ENCODE assay signal across 14 mouse cellular contexts in genomic region chr15:93253172-93253571, GRCm38 (mm10).
"Had no signal": no experiment of that assay in that cellular context is flagged by ENCODE, and none has a peak within 500 bp of the region (broad histone marks: within the 10 kb centered on the region; RNA-seq: fewer than 3 reads in every experiment).

No protein-coding gene starts in this region.

- H3K9me3 ChIP-seq: lung, embryonic 15.5 days; megakaryocyte, embryonic 14.5 days; midbrain, embryonic 12.5 days; neural tube, embryonic 12.5 days had no signal

- DNase-seq: lung, adult 2 months; lung, postnatal 14 days; lung, postnatal 36 days; midbrain, embryonic 14.5 days; right cerebral cortex, postnatal 14 days; thymus, adult 18-20 months; thymus, postnatal 14 days; thymus, postnatal 36 days had no signal

- H3K4me3 ChIP-seq: lung, embryonic 15.5 days; megakaryocyte, embryonic 14.5 days; midbrain, embryonic 12.5 days; neural tube, embryonic 12.5 days had no signal

- ATAC-seq: lung, postnatal 0 days had no signal

- H3K27me3 ChIP-seq: lung, embryonic 15.5 days; megakaryocyte, embryonic 14.5 days; midbrain, embryonic 12.5 days; neural tube, embryonic 12.5 days had no signal

- H3K4me1 ChIP-seq: midbrain, embryonic 12.5 days had no signal

- H3K27ac ChIP-seq: lung, embryonic 15.5 days; macrophage; midbrain, embryonic 12.5 days; neural tube, embryonic 12.5 days had no signal

- H3K4me2 ChIP-seq: lung, embryonic 15.5 days; midbrain, embryonic 12.5 days; neural tube, embryonic 12.5 days had no signal

- H3K9ac ChIP-seq: lung, embryonic 15.5 days; midbrain, embryonic 12.5 days; neural tube, embryonic 12.5 days had no signal
